Mouse (Mus musculus) brain, embryonic 14.5 days (tissue): ENCODE measurements around the gene Runx1.

Source experiments
- CTCF ChIP-seq: fragments of 200-500 bp; IDR thresholded peaks from 2 replicates; pipeline ENCODE4 v1.5.1; 2012; ENCODE audit warnings: inconsistent platforms, mild to moderate bottlenecking, moderate library complexity, borderline replicate concordance; ENCODE audit not compliant: insufficient read depth, insufficient read length; ENCODE audit errors: extremely low read depth
- POLR2A ChIP-seq: fragments of 200-500 bp; IDR thresholded peaks from 2 replicates; pipeline ENCODE4 v1.6.1; 2012; ENCODE audit warnings: mild to moderate bottlenecking, inconsistent platforms, borderline replicate concordance; ENCODE audit not compliant: poor library complexity, insufficient read depth, insufficient read length, severe bottlenecking; ENCODE audit errors: extremely low read depth

DNA sequence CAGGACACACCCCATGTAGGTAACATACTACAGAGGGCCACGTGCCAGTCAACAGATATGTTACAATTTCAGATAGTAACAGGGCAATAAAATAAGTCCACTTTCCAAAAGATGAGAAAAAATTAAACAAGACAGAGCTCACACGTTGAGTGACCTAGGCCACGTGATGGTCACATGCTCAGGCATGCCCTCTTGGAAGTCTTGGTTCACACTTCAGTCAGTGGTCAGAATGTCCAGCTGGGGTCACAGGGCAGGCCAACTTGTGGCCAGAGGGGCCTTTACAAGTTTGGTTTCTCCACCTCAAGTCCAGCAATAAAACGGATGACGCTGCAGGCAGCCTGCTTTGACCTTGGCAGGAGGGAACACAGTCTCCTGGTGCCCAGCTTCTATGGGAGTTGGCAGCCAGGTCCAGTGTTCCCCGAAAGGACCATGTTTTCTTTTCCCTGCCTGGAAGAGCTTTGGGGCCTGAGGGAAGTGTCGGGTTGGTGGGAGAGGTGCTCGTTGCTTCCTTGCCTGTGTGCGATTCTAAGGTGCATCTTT, 46.0 kb downstream of the Runx1 start:
- no peak for TF ChIP-seq POLR2A
- no peak for TF ChIP-seq CTCF
